Mouse (Mus musculus): ENCODE measurements around the gene Helz2.

Gene Helz2

GRCm38 (mm10) chr2:181238091-181238610, 3.7 kb downstream of the Helz2 start:
- DNase-seq (ENCODE audit: low spot score in 2 of 2) = no peak

- DNase-seq (ENCODE audit: low spot score in 2 of 2) = no peak
These were observed 4.4 kb downstream of the Helz2 start for GRCm38 (mm10) chr2:181237251-181238014.

GRCm38 (mm10) chr2:181235681-181236566, 5.9 kb downstream of the Helz2 start:
- no peak for DNase-seq (ENCODE audit: low spot score in 2 of 2)

DNA sequence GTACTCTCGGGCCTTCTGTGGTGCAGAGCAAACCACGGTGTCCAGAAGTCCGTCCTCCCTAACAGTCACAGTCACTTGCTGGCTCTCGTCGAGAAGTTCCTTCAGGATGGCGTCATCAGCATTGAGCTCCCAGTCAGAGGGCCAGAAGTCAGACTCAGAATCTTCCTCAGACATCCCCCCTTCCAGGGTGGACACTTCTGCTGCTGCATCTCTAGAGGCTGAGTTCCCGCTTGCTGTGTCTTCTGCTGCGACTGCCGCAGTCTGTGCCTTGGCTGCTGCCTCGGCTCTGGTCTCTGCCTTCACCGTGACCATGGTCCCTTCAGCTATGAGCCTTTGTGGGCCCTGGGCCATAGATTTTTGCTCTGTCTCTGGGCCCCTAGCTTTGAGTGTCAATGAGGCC, 7.1 kb downstream of the Helz2 start:
- DNase-seq (ENCODE audit: low spot score in 2 of 2) = no peak

DNA sequence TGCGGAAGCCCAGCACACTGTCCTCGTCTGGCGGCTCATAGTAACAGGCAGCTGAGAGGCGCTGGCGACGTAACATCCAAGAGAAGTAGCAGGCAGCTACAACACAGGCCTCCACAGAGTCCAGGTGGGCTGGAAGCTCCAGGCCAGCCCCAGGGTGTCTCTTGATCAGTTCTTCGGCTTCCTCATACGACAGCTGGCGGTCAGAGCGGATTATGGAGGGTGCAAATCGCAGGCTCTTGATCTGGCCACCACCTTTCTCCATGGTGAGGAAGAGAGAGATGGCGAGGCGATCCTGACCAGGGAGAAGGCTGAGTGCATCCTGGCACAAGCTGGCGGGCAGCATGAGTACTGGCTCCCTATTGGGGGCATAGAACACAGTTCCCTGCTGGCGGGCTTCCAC, 8.4 kb downstream of the Helz2 start:
- no peak for DNase-seq (ENCODE audit: low spot score in 2 of 2)

DNA sequence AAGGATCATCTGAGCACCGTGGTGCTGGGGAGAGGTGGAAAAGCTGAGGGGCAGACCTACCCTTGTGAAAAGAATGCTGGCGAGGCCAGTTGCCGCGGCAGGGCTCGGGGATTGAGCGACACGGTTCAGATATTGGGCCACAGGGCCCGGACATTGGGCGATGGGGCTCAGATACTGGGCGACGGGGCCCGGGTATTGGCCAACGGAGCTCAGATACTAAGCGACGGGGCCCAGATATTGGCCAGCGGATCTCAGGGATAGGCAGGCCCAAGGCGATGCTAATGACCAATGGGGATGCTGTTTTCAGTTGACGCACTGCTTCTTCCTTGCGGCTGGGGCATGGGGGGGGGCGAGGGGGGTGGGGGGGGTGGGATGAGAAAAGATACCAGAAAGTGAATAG, 10.7 kb downstream of the Helz2 start:
- no peak for DNase-seq (ENCODE audit: low spot score in 2 of 2)

DNA sequence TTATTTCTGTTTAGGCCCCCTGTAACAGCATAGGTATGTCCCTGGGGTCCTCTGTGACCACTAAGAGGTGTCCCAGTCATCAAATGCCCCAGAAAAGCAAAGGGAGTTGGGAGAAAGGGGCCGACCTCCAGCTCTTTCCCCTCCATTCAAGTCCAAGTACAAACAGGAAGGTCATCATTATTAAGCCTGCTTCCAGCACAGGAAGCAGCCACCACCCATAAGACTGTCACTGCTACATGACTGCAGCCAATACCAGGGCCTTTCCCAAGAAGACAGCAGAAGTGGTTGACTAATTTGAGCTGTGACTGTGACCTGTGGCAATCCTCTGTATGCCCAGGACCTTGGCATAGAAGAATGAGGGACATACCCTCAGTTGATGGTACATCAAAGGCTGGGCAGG, 13.5 kb downstream of the Helz2 start:
- no peak for DNase-seq (ENCODE audit: low spot score in 2 of 2)

DNA sequence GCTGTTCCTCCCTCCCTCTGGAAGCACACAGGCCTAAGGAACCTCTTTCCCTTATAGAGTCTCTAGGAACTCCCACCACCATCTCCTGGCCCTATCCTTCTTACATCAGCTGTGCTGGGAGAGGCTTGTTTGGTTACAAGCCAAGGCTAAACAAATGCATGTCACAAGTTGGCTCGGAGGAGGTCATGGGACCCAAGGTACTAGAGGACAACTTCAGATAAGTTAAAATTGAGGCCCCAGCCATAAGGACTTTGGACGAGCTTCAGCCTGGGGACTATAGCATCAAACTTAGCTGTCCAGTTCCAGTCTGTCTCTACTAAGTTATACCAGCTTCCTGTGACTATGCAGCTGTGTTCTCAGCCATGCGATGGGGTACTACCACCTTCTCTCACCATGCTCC, 14.7 kb downstream of the Helz2 start:
- no peak for DNase-seq (ENCODE audit: low spot score in 2 of 2)

GRCm38 (mm10) chr2:181224994-181225393, 16.8 kb downstream of the Helz2 start:
- no peak for DNase-seq (ENCODE audit: low spot score in 2 of 2)

GRCm38 (mm10) chr2:181220361-181220760, 21.5 kb downstream of the Helz2 start:
- no peak for DNase-seq (ENCODE audit: low spot score in 2 of 2)

- peak; percentile 9 to 31 for DNase-seq (ENCODE audit: low spot score in 2 of 2)
These were observed 22.1 kb downstream of the Helz2 start, which contains the start of gene Fndc11 for GRCm38 (mm10) chr2:181219538-181220216. TSS of gene Fndc11 (plus strand) at chr2:181220013.

DNA sequence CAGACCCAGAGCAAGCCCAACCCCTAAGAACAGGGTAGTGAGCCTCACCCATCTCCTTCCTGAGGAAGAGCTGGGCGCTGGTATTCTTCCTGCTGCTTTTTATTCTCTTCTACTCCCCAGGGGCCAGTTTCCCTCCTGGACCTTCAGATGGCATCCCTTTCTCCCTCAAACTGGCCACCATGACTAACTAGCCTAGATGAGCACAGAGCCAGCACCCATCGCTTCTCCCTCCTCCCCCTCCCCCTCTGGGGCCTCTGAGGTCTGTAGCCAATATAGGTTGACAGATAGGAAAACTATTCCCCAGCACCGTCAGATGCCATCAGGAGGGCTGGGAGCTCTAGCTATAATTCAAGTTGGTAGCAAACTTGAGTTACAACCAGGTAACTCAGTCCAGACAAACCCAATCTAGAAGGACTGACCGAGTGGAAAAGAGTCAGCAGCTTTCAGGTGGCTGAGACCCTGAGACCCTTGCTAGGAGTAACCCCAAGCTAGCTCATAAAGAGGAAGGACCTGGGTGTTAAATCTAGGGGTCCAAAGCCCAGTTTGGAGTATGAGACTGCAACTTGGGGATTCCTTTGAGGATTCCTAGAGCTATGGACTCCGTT, 22.8 kb downstream of the Helz2 start:
- no peak for DNase-seq (ENCODE audit: low spot score in 2 of 2)

- DNase-seq (ENCODE audit: low spot score in 2 of 2) = no peak
These were observed 25.8 kb downstream of the Helz2 start for GRCm38 (mm10) chr2:181216037-181216436.

DNA sequence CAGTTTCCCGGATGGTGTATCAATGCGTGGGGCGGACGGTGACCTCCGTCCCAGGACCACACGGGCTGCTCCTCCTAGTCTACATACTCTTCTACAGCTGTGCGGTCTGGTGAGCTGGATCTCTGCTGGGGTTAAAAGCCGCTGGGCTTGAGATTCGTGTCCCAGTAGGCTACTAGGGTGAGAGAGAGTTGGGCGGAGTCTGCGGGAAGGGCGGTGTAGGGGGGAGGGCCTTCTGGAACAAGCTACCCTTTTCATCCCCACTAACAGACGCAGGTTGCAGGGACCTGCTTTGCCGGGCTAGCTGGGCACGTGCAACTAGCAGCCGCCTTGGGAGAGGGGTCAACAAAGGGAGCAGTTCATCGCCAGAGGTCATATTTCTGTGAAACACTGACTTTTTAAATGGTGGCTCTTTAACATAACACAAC, 28.8 kb downstream of the Helz2 start, which contains the start of gene Srms:
TSS of gene Srms (minus strand) at position 165 of the 425 bp plus-strand sequence.
- DNase-seq (ENCODE audit: low spot score in 2 of 2) = no peak

- DNase-seq (ENCODE audit: low spot score in 2 of 2) = no peak
These were observed 29.3 kb downstream of the Helz2 start for GRCm38 (mm10) chr2:181212389-181213020.

GRCm38 (mm10) chr2:181206118-181206517, 35.7 kb downstream of the Helz2 start:
- no peak for DNase-seq (ENCODE audit: low spot score in 2 of 2)

GRCm38 (mm10) chr2:181205678-181206077, 36.1 kb downstream of the Helz2 start:
- DNase-seq (ENCODE audit: low spot score in 2 of 2) = no peak

- no peak for DNase-seq (ENCODE audit: low spot score in 2 of 2)
These were observed 38.9 kb downstream of the Helz2 start for GRCm38 (mm10) chr2:181202886-181203285.

GRCm38 (mm10) chr2:181202422-181202821, 39.4 kb downstream of the Helz2 start, which contains the start of gene Ptk6:
TSS of gene Ptk6 (minus strand) at chr2:181202789.
- DNase-seq (ENCODE audit: low spot score in 2 of 2) = no peak

- no peak for DNase-seq (ENCODE audit: low spot score in 2 of 2)
These were observed 40.2 kb downstream of the Helz2 start for GRCm38 (mm10) chr2:181201606-181202005.

Data from left cerebral cortex, adult 9 months (tissue).